Mouse (Mus musculus) lung, postnatal 0 days (tissue): ENCODE measurements around the gene Tpst1. TPM values are rescaled to one million over a fixed set of nuclear protein-coding genes. Genes with fewer than 3 reads are reported as not detected.

Experiments
- ATAC-seq: fragments of 200-750 bp; cut with Nextera tagmentation; 2 replicates; pipeline ENCODE4 v1.8.0; 2017; ENCODE audit warnings: moderate library complexity
- DNase-seq: peaks from one replicate; pipeline ENCODE4 v3.0.0-alpha.2; 2016; ENCODE audit warnings: low spot score
- H3K27ac ChIP-seq: fragments of 300-500 bp; sonication (generic); 2 replicates; pipeline ENCODE4 v1.5.1; 2014; ENCODE audit warnings: antibody characterized with exemption, mild to moderate bottlenecking, low read length, mixed read lengths
- H3K27me3 ChIP-seq: fragments of 300-500 bp; sonication (generic); replicated peaks from 2 replicates; pipeline ENCODE4 v1.6.1; 2014; ENCODE audit warnings: low read length, mixed read lengths; ENCODE audit not compliant: insufficient read depth
- H3K36me3 ChIP-seq: fragments of 300-500 bp; sonication (generic); 2 replicates; pipeline ENCODE4 v1.6.1; 2014; ENCODE audit warnings: low read length, mixed read lengths; ENCODE audit not compliant: insufficient read depth
- H3K4me1 ChIP-seq: fragments of 300-500 bp; sonication (generic); 2 replicates; pipeline ENCODE4 v1.6.1; 2014; ENCODE audit warnings: antibody characterized with exemption, low read depth, low read length, mixed read lengths; ENCODE audit not compliant: insufficient read depth
- H3K4me2 ChIP-seq: fragments of 300-500 bp; sonication (generic); replicated peaks from 2 replicates; pipeline ENCODE4 v1.6.1; 2014; ENCODE audit warnings: low read depth, mild to moderate bottlenecking, low read length, moderate library complexity, mixed read lengths
- H3K4me3 ChIP-seq: fragments of 300-500 bp; sonication (generic); 2 replicates; pipeline ENCODE4 v1.5.1; 2014; ENCODE audit warnings: low read depth, low read length
- H3K9ac ChIP-seq: fragments of 300-500 bp; sonication (generic); replicated peaks from 2 replicates; pipeline ENCODE4 v1.6.1; 2014; ENCODE audit warnings: low read depth, mild to moderate bottlenecking
- H3K9me3 ChIP-seq: fragments of 300-500 bp; sonication (generic); 2 replicates; pipeline ENCODE4 v1.6.1; 2016; ENCODE audit warnings: low read length, mixed read lengths
- CTCF ChIP-seq: IDR thresholded peaks from 2 replicates; pipeline ENCODE4 v1.5.1; 2016; ENCODE audit warnings: antibody characterized with exemption, mild to moderate bottlenecking
- EP300 ChIP-seq: IDR thresholded peaks from 2 replicates; pipeline ENCODE4 v1.6.1; 2016; ENCODE audit warnings: antibody characterized with exemption, mild to moderate bottlenecking, control low read depth
- WGBS: fragments of 180-500 bp; shearing (Covaris S2); extraction: QIAGEN DNeasy Blood & Tissue Kit; methylation state at CpG from one replicate; pipeline ENCODE4 v1.1.7; 2014; 5-methylcytosine and 5-hydroxymethylcytosine counted together
- polyA plus RNA-seq: library from polyadenylated mRNA; unstranded; fragments of >200 nt; fragmentation: Nextera tagmentation; extraction: Ambion mirVana; gene quantifications from 2 replicates; pipeline ENCODE4 v1.2.1, GENCODE M21; 2015

The Tpst1 gene
- polyA plus RNA-seq, 1 experiment from 2014 or later = 31.5 TPM

GRCm38 (mm10) chr5:130170666-130171422, 97.7 kb downstream of the Tpst1 start:
- ATAC-seq (no peak), DNase-seq (peak; percentile 33)
- Histone ChIP-seq H3K4me2 (peak overlapping the region; percentile 63), H3K4me1 (peaks cover 11% of the 10 kb centered on the region; the same call in 1 of the 2 replicates), H3K27me3 (no peaks in the 10 kb centered on the region), H3K27ac (peak overlapping the region; percentile 98), H3K4me3 (peak overlapping the region; percentile 97), H3K36me3 (no peaks in the 10 kb centered on the region), H3K9me3 (no peaks in the 10 kb centered on the region), H3K9ac (peak overlapping the region; percentile 89)
- no peak for TF ChIP-seq CTCF
- no peak for TF ChIP-seq EP300
- 7% methylated on average over 6 of the region's 6 CpGs for WGBS

GRCm38 (mm10) chr5:130171423-130171954, 98.4 kb downstream of the Tpst1 start, which contains the start of gene Rabgef1:
Gene Rabgef1 (plus strand): TSS chr5:130171798.
- H3K4me2 ChIP-seq = peak within 1 kb of the TSS; percentile 63
- H3K4me3 ChIP-seq = peak within 1 kb of the TSS; percentile 97
- ATAC-seq (peak; percentile 97), DNase-seq (peak; percentile 97)
- H3K27ac ChIP-seq = peak within 1 kb of the TSS; percentile 98
- no peaks in the 10 kb centered on the region for H3K9me3 ChIP-seq
- peaks cover 11% of the 10 kb centered on the region; the same call in 1 of the 2 replicates for H3K4me1 ChIP-seq
- H3K36me3 ChIP-seq = no peaks in the 10 kb centered on the region
- TF ChIP-seq EP300 (peak; percentile 84), CTCF (no peak)
- peak within 1 kb of the TSS; percentile 89 for H3K9ac ChIP-seq
- 0% methylated on average over 40 of the region's 62 CpGs for WGBS
- no peaks in the 10 kb centered on the region for H3K27me3 ChIP-seq

- Histone ChIP-seq H3K4me3 (peak overlapping the region; percentile 97), H3K27me3 (no peaks in the 10 kb centered on the region), H3K27ac (peak overlapping the region; percentile 98), H3K4me1 (peaks cover 11% of the 10 kb centered on the region; the same call in 1 of the 2 replicates), H3K9ac (peak overlapping the region; percentile 89), H3K9me3 (no peaks in the 10 kb centered on the region), H3K36me3 (no peaks in the 10 kb centered on the region), H3K4me2 (peak overlapping the region; percentile 63)
- no peak for TF ChIP-seq CTCF
- no peak for TF ChIP-seq EP300
- under 1% methylated on average over 35 of the region's 46 CpGs for WGBS
- ATAC-seq (peak; percentile 66), DNase-seq (peak; percentile 88)
Observed at GRCm38 (mm10) chr5:130171956-130172601, 99.0 kb downstream of the Tpst1 start.

GRCm38 (mm10) chr5:130173012-130173411, 99.9 kb downstream of the Tpst1 start:
- TF ChIP-seq EP300 (no peak; the same call in 1 of the 2 replicates), CTCF (no peak)
- H3K27ac ChIP-seq = peak overlapping the region; percentile 98
- peak overlapping the region; percentile 97 for H3K4me3 ChIP-seq
- H3K9ac ChIP-seq = peak overlapping the region; percentile 89; the same call in 1 of the 2 replicates
- ATAC-seq = no peak
- no peak for DNase-seq
- peak overlapping the region; percentile 63 for H3K4me2 ChIP-seq
- no peaks in the 10 kb centered on the region for H3K36me3 ChIP-seq
- H3K9me3 ChIP-seq = no peaks in the 10 kb centered on the region
- peaks cover 11% of the 10 kb centered on the region; the same call in 1 of the 2 replicates for H3K4me1 ChIP-seq
- WGBS = 56% methylated on average over 4 of the region's 4 CpGs
- no peaks in the 10 kb centered on the region for H3K27me3 ChIP-seq

- no peaks in the 10 kb centered on the region for H3K27me3 ChIP-seq
- ATAC-seq (peak; percentile 91), DNase-seq (peak; percentile 89)
- H3K4me2 ChIP-seq = no peak overlapping the region
- no peak overlapping the region for H3K9ac ChIP-seq
- 59% methylated on average over 4 of the region's 4 CpGs for WGBS
- no peaks in the 10 kb centered on the region for H3K9me3 ChIP-seq
- H3K4me3 ChIP-seq = no peak overlapping the region
- no peak for TF ChIP-seq CTCF
- TF ChIP-seq EP300 = no peak
- peaks cover 20% of the 10 kb centered on the region; the same call in 1 of the 2 replicates for H3K4me1 ChIP-seq
- H3K36me3 ChIP-seq = no peaks in the 10 kb centered on the region
- H3K27ac ChIP-seq = peak overlapping the region; percentile 6
Observed at GRCm38 (mm10) chr5:130177871-130178270, 104.7 kb downstream of the Tpst1 start.

GRCm38 (mm10) chr5:130180362-130180761, 107.2 kb downstream of the Tpst1 start:
- Histone ChIP-seq H3K4me1 (peaks cover 10% of the 10 kb centered on the region; the same call in 1 of the 2 replicates), H3K4me3 (no peak overlapping the region), H3K27ac (no peak overlapping the region), H3K9ac (no peak overlapping the region), H3K36me3 (no peaks in the 10 kb centered on the region), H3K9me3 (no peaks in the 10 kb centered on the region), H3K27me3 (no peaks in the 10 kb centered on the region), H3K4me2 (no peak overlapping the region)
- DNase-seq (no peak), ATAC-seq (no peak)
- 71% methylated on average over 7 of the region's 7 CpGs for WGBS
- peak; percentile 39; the same call in 1 of the 2 replicates for TF ChIP-seq CTCF
- no peak for TF ChIP-seq EP300
